Mouse (Mus musculus) left cerebral cortex, adult 2 months (tissue): ENCODE data around the gene Heatr4. TPM values are rescaled to one million over a fixed set of nuclear protein-coding genes. Genes with fewer than 3 reads are reported as not detected.
"Not testable (repeated sequence)": the region's sequence is repeated elsewhere in the genome, so short reads cannot be mapped to it uniquely, and the experiment has no call there.

Experiments
- DNase-seq, 2 experiments: peaks; one replicate each; pipeline ENCODE4 v3.0.0; 2021 to 2022; ENCODE audit warnings: low spot score in 2 of 2, mixed read lengths in 1 of 2; ENCODE audit errors: extremely low spot score in 1 of 2
- H3K27ac ChIP-seq: fragments of 200-600 bp; 2 replicates; pipeline ENCODE4 v1.8.1; 2022
- H3K4me3 ChIP-seq: fragments of 200-600 bp; 2 replicates; pipeline ENCODE4 v1.8.1; 2022
- CTCF ChIP-seq: fragments of 200-600 bp; IDR thresholded peaks from 2 replicates; pipeline ENCODE4 v1.8.1; 2022; ENCODE audit warnings: antibody characterized with exemption, mild to moderate bottlenecking, moderate library complexity
- intact Hi-C: fragments of 180-260 bp; cut with DNase I; formaldehyde crosslinking; loops from one replicate; pipeline ENCODE4 v1.15.1; 2025
- total RNA-seq, 2 experiments: library from RNA; stranded (reverse); gene quantifications; 2 replicates each; pipeline ENCODE4 v1.2.3; 2021

The Heatr4 gene
- total RNA-seq, 2 experiments from 2014 or later: not detected

GRCm38 (mm10) chr12:84013130-84013529 is 28.5 kb upstream of the Heatr4 start:
- peak; percentile 8; the same call in 1 of the 2 replicates for TF ChIP-seq CTCF
- DNase-seq: no peak
- no peak overlapping the region for H3K4me3 ChIP-seq
- no peak overlapping the region for H3K27ac ChIP-seq
- intact Hi-C loops: no loop called here

GRCm38 (mm10) chr12:84011251-84012040 is 26.8 kb upstream of the Heatr4 start:
- no peak overlapping the region for H3K4me3 ChIP-seq
- intact Hi-C loops: no loop called here

GRCm38 (mm10) chr12:84010201-84010600 is 25.5 kb upstream of the Heatr4 start:
- peak overlapping the region; percentile 50 for H3K4me3 ChIP-seq
- H3K27ac ChIP-seq: no peak overlapping the region
- intact Hi-C loops: no loop called here
- DNase-seq: no peak
- TF ChIP-seq CTCF: no peak

More at GRCm38 (mm10) chr12:84011251-84012040, 26.8 kb upstream of the Heatr4 start:
- H3K27ac ChIP-seq: no peak overlapping the region
- peak; percentile 48 to 72 for DNase-seq
- TF ChIP-seq CTCF: no peak

GRCm38 (mm10) chr12:84009171-84009965 is 24.7 kb upstream of the Heatr4 start, which contains the start of gene Acot1:
TSS of gene Acot1 (plus strand) at chr12:84009490.
- intact Hi-C loops: not testable (repeated sequence)
- peak; percentile 37 to 57 for DNase-seq
- H3K27ac ChIP-seq: peak within 1 kb of the TSS; percentile 36; the same call in 1 of the 2 replicates
- peak within 1 kb of the TSS; percentile 50 for H3K4me3 ChIP-seq

- H3K4me3 ChIP-seq: peak overlapping the region; percentile 50
These were observed 24.1 kb upstream of the Heatr4 start for GRCm38 (mm10) chr12:84008729-84009128.

GRCm38 (mm10) chr12:84008251-84008650 is 23.6 kb upstream of the Heatr4 start:
- intact Hi-C loops: no loop called here
- Histone ChIP-seq H3K4me3 (no peak overlapping the region), H3K27ac (no peak overlapping the region)
- no peak for DNase-seq
- no peak for TF ChIP-seq CTCF

More at GRCm38 (mm10) chr12:84008729-84009128, 24.1 kb upstream of the Heatr4 start:
- H3K27ac ChIP-seq: no peak overlapping the region; the same call in 1 of the 2 replicates
- no peak for TF ChIP-seq CTCF
- no peak for DNase-seq
- intact Hi-C loops: no loop called here

- intact Hi-C loops: no loop called here
- no peak for TF ChIP-seq CTCF
These were observed 19.2 kb upstream of the Heatr4 start for GRCm38 (mm10) chr12:84003866-84004265.

GRCm38 (mm10) chr12:84000418-84000817 is 15.8 kb upstream of the Heatr4 start:
- no peak for DNase-seq
- no peak overlapping the region for H3K27ac ChIP-seq
- no peak overlapping the region for H3K4me3 ChIP-seq
- no peak for TF ChIP-seq CTCF
- intact Hi-C loops: no loop called here

More at GRCm38 (mm10) chr12:84003866-84004265, 19.2 kb upstream of the Heatr4 start:
- Histone ChIP-seq H3K4me3 (no peak overlapping the region), H3K27ac (no peak overlapping the region)
- DNase-seq: no peak

GRCm38 (mm10) chr12:83999237-83999636 is 14.6 kb upstream of the Heatr4 start:
- intact Hi-C loops, H3K27ac ChIP-seq, DNase-seq, H3K4me3 ChIP-seq: not testable (repeated sequence)

- Histone ChIP-seq H3K4me3 (no peak overlapping the region), H3K27ac (peak overlapping the region; percentile 16; the same call in 1 of the 2 replicates)
- intact Hi-C loops: no loop called here
- no peak for TF ChIP-seq CTCF
- no peak for DNase-seq
These were observed 13.9 kb upstream of the Heatr4 start for GRCm38 (mm10) chr12:83998341-83999107.

- TF ChIP-seq CTCF: no peak
- H3K4me3 ChIP-seq: no peak overlapping the region
- H3K27ac ChIP-seq: no peak overlapping the region
- DNase-seq: no peak
- intact Hi-C loops: no loop called here
These were observed 12.6 kb upstream of the Heatr4 start for GRCm38 (mm10) chr12:83997221-83997620.

GRCm38 (mm10) chr12:83989378-83989777 is 4.7 kb upstream of the Heatr4 start:
- H3K27ac ChIP-seq: no peak overlapping the region
- peak; percentile 13 for TF ChIP-seq CTCF
- DNase-seq: no peak
- H3K4me3 ChIP-seq: no peak overlapping the region
- intact Hi-C loops: loop anchor here (5.0 kb wide), 1 partner anchor 43 kb away; no protein-coding TSS in a partner anchor
